Mouse (Mus musculus): Measurements from ENCODE around the gene Plaur. TPM values are rescaled to one million over a fixed set of nuclear protein-coding genes. Genes with fewer than 3 reads are reported as not detected.
"Not testable (repeated sequence)": the region's sequence is repeated elsewhere in the genome, so short reads cannot be mapped to it uniquely, and the experiment has no call there.

Plaur gene
- polyA plus RNA-seq, 1 experiment: 65.6 TPM

- Histone ChIP-seq H3K4me3 (replicated peaks; ENCODE audit: extremely low read depth, low read depth, low read length) (no peak overlapping the region), H3K4me1 (ENCODE audit: control insufficient read depth, insufficient read depth, low read length) (peaks cover 1% of the 10 kb centered on the region)
- TF ChIP-seq CTCF (IDR thresholded peaks at IDR 0.05; ENCODE audit: insufficient read depth, low read length): peak; percentile 30; the same call in 1 of the 2 replicates
- no peak for TF ChIP-seq POLR2A (IDR thresholded peaks at IDR 0.05; ENCODE audit: borderline replicate concordance, extremely low read depth, low read depth, low read length)
- peak; percentile 16 for DNase-seq
- 45% methylated on average over 21 of the region's 21 CpGs for WGBS
These were observed 39.2 kb downstream of the Plaur start for GRCm38 (mm10) chr7:24501492-24501891.

- no peak for DNase-seq
- TF ChIP-seq POLR2A (IDR thresholded peaks at IDR 0.05; ENCODE audit: borderline replicate concordance, extremely low read depth, low read depth, low read length): no peak
- no peak for TF ChIP-seq CTCF (IDR thresholded peaks at IDR 0.05; ENCODE audit: insufficient read depth, low read length)
- Histone ChIP-seq H3K4me3 (replicated peaks; ENCODE audit: extremely low read depth, low read depth, low read length) (no peak overlapping the region), H3K4me1 (ENCODE audit: control insufficient read depth, insufficient read depth, low read length) (peaks cover 5% of the 10 kb centered on the region)
- WGBS: 13% methylated on average over 10 of the region's 10 CpGs
These were observed 41.7 kb downstream of the Plaur start for GRCm38 (mm10) chr7:24504004-24504403.

- no peak overlapping the region for H3K4me3 ChIP-seq (replicated peaks; ENCODE audit: extremely low read depth, low read depth, low read length)
- peaks cover 5% of the 10 kb centered on the region for H3K4me1 ChIP-seq (ENCODE audit: control insufficient read depth, insufficient read depth, low read length)
- 40% methylated on average over 4 of the region's 4 CpGs for WGBS
- TF ChIP-seq POLR2A (IDR thresholded peaks at IDR 0.05; ENCODE audit: borderline replicate concordance, extremely low read depth, low read depth, low read length): no peak
- TF ChIP-seq CTCF (IDR thresholded peaks at IDR 0.05; ENCODE audit: insufficient read depth, low read length): no peak
- no peak for DNase-seq
These were observed 42.6 kb downstream of the Plaur start for GRCm38 (mm10) chr7:24504868-24505267.

- no peak for DNase-seq
- TF ChIP-seq CTCF (IDR thresholded peaks at IDR 0.05; ENCODE audit: insufficient read depth, low read length) (no peak), POLR2A (IDR thresholded peaks at IDR 0.05; ENCODE audit: borderline replicate concordance, extremely low read depth, low read depth, low read length) (no peak)
- 58% methylated on average over 15 of the region's 15 CpGs for WGBS
- peaks cover 5% of the 10 kb centered on the region for H3K4me1 ChIP-seq (ENCODE audit: control insufficient read depth, insufficient read depth, low read length)
- H3K4me3 ChIP-seq (replicated peaks; ENCODE audit: extremely low read depth, low read depth, low read length): no peak overlapping the region
These were observed 43.3 kb downstream of the Plaur start for GRCm38 (mm10) chr7:24505447-24506064.

- 26% methylated on average over 3 of the region's 3 CpGs for WGBS
- peaks cover 5% of the 10 kb centered on the region for H3K4me1 ChIP-seq (ENCODE audit: control insufficient read depth, insufficient read depth, low read length)
- no peak overlapping the region for H3K4me3 ChIP-seq (replicated peaks; ENCODE audit: extremely low read depth, low read depth, low read length)
- TF ChIP-seq POLR2A (IDR thresholded peaks at IDR 0.05; ENCODE audit: borderline replicate concordance, extremely low read depth, low read depth, low read length) (no peak), CTCF (IDR thresholded peaks at IDR 0.05; ENCODE audit: insufficient read depth, low read length) (no peak)
- no peak for DNase-seq
These were observed 43.8 kb downstream of the Plaur start for GRCm38 (mm10) chr7:24506065-24506459.

- Histone ChIP-seq H3K4me1 (ENCODE audit: control insufficient read depth, insufficient read depth, low read length) (peaks cover 5% of the 10 kb centered on the region), H3K4me3 (replicated peaks; ENCODE audit: extremely low read depth, low read depth, low read length) (peak overlapping the region; percentile 85)
- DNase-seq: peak; percentile 37
- TF ChIP-seq POLR2A (IDR thresholded peaks at IDR 0.05; ENCODE audit: borderline replicate concordance, extremely low read depth, low read depth, low read length) (no peak), CTCF (IDR thresholded peaks at IDR 0.05; ENCODE audit: insufficient read depth, low read length) (no peak)
- WGBS: 3% methylated on average over 12 of the region's 12 CpGs
These were observed 44.2 kb downstream of the Plaur start for GRCm38 (mm10) chr7:24506476-24506837.

- peak; percentile 88 for DNase-seq
- under 1% methylated on average over 84 of the region's 84 CpGs for WGBS
- Histone ChIP-seq H3K4me3 (replicated peaks; ENCODE audit: extremely low read depth, low read depth, low read length) (peak within 1 kb of the TSS; percentile 85), H3K4me1 (ENCODE audit: control insufficient read depth, insufficient read depth, low read length) (peaks cover 5% of the 10 kb centered on the region)
- no peak for TF ChIP-seq CTCF (IDR thresholded peaks at IDR 0.05; ENCODE audit: insufficient read depth, low read length)
- TF ChIP-seq POLR2A (IDR thresholded peaks at IDR 0.05; ENCODE audit: borderline replicate concordance, extremely low read depth, low read depth, low read length): peak; percentile 61
These were observed 44.8 kb downstream of the Plaur start, which contains the start of gene Zfp428 for GRCm38 (mm10) chr7:24506838-24507725. Gene Zfp428, plus strand, starts transcription at chr7:24507006.

GRCm38 (mm10) chr7:24507726-24508114 is 45.4 kb downstream of the Plaur start:
- peaks cover 5% of the 10 kb centered on the region for H3K4me1 ChIP-seq (ENCODE audit: control insufficient read depth, insufficient read depth, low read length)
- DNase-seq: no peak
- no peak for TF ChIP-seq CTCF (IDR thresholded peaks at IDR 0.05; ENCODE audit: insufficient read depth, low read length)
- no peak for TF ChIP-seq POLR2A (IDR thresholded peaks at IDR 0.05; ENCODE audit: borderline replicate concordance, extremely low read depth, low read depth, low read length)
- 1% methylated on average over 20 of the region's 20 CpGs for WGBS
- H3K4me3 ChIP-seq (replicated peaks; ENCODE audit: extremely low read depth, low read depth, low read length): peak overlapping the region; percentile 85

- 0 out of 2 replicates have a peak, but pooled peaks cover 2% of the 10 kb centered on the region for H3K4me1 ChIP-seq (ENCODE audit: control insufficient read depth, insufficient read depth, low read length)
- DNase-seq: no peak
- no peak within 1 kb of the TSS for H3K4me3 ChIP-seq (replicated peaks; ENCODE audit: extremely low read depth, low read depth, low read length)
- TF ChIP-seq POLR2A (IDR thresholded peaks at IDR 0.05; ENCODE audit: borderline replicate concordance, extremely low read depth, low read depth, low read length): no peak
- TF ChIP-seq CTCF (IDR thresholded peaks at IDR 0.05; ENCODE audit: insufficient read depth, low read length): no peak
- 92% methylated on average over 7 of the region's 7 CpGs for WGBS
These were observed 50.1 kb downstream of the Plaur start, which contains the start of gene AC161166.1 for GRCm38 (mm10) chr7:24512355-24512754. Gene AC161166.1, minus strand, starts transcription at chr7:24512455.

GRCm38 (mm10) chr7:24516319-24516718 is 54.0 kb downstream of the Plaur start:
- H3K4me3 ChIP-seq (replicated peaks; ENCODE audit: extremely low read depth, low read depth, low read length); DNase-seq; H3K4me1 ChIP-seq (ENCODE audit: control insufficient read depth, insufficient read depth, low read length): not testable (repeated sequence)
- 78% methylated on average over 8 of the region's 8 CpGs for WGBS

All from lung, adult 2 months (tissue).